Mouse (Mus musculus) midbrain, embryonic 13.5 days (tissue): ENCODE results near the gene Mettl16. TPM values are rescaled to one million over a fixed set of nuclear protein-coding genes. Genes with fewer than 3 reads are reported as not detected.

Source experiments
- ATAC-seq: fragments of 200-750 bp; cut with Nextera tagmentation; 2 replicates; pipeline ENCODE4 v1.8.0; 2017; ENCODE audit warnings: mild to moderate bottlenecking, moderate TSS enrichment, moderate library complexity
- H3K27ac ChIP-seq: fragments of 300-500 bp; sonication (generic); 2 replicates; pipeline ENCODE4 v1.5.1; 2015; ENCODE audit warnings: inconsistent platforms, mild to moderate bottlenecking, moderate library complexity
- H3K27me3 ChIP-seq: fragments of 300-500 bp; sonication (generic); 2 replicates; pipeline ENCODE4 v1.6.1; 2015; ENCODE audit warnings: mild to moderate bottlenecking, inconsistent platforms
- H3K36me3 ChIP-seq: fragments of 300-500 bp; sonication (generic); 2 replicates; pipeline ENCODE4 v1.6.1; 2015; ENCODE audit warnings: mild to moderate bottlenecking, inconsistent platforms
- H3K4me1 ChIP-seq: fragments of 300-500 bp; sonication (generic); replicated peaks from 2 replicates; pipeline ENCODE4 v1.6.1; 2015; ENCODE audit warnings: inconsistent platforms
- H3K4me2 ChIP-seq: fragments of 300-500 bp; sonication (generic); replicated peaks from 2 replicates; pipeline ENCODE4 v1.6.1; 2015; ENCODE audit warnings: moderate library complexity, mild to moderate bottlenecking, inconsistent platforms
- H3K4me3 ChIP-seq: fragments of 300-500 bp; sonication (generic); replicated peaks from 2 replicates; pipeline ENCODE4 v1.5.1; 2015; ENCODE audit warnings: mild to moderate bottlenecking, inconsistent platforms
- H3K9ac ChIP-seq: fragments of 300-500 bp; sonication (generic); replicated peaks from 2 replicates; pipeline ENCODE4 v1.6.1; 2015; ENCODE audit warnings: mild to moderate bottlenecking, inconsistent platforms
- H3K9me3 ChIP-seq: fragments of 300-500 bp; sonication (generic); 2 replicates; pipeline ENCODE4 v1.6.1; 2016; ENCODE audit warnings: mild to moderate bottlenecking, inconsistent platforms
- WGBS: fragments of 180-500 bp; shearing (Covaris S2); methylation state at CpG from one replicate; pipeline ENCODE4 v1.1.7; 2015; 5-methylcytosine and 5-hydroxymethylcytosine counted together
- polyA plus RNA-seq: library from polyadenylated mRNA; unstranded; fragments of >200 nt; fragmentation: Nextera tagmentation; extraction: Ambion mirVana; gene quantifications from 2 replicates; pipeline ENCODE4 v1.2.1, GENCODE M21; 2015

Mettl16 gene
- polyA plus RNA-seq, 1 experiment from 2014 or later: 56.4 TPM

DNA sequence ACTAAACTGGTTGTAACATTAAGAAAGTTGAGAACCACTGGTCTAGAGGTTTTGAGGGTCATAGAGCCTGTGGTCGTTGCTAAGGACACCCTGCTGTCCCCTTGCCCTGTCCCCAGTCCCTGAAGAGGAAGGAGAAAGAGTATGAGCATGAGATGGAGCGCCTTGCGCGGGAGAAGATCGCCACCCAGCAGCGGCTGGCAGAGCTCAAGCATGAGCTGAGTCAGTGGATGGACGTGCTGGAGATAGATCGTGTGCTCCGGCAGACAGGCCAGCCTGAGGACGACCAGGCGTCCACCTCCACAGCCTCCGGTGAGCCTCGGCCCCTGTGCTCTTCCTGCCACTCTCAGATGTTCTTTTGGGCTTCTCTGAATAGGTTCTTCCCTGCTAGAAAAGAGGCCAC, 71.4 kb downstream of the Mettl16 start:
- H3K4me1 ChIP-seq: peaks cover 19% of the 10 kb centered on the region
- no peak overlapping the region for H3K4me2 ChIP-seq
- ATAC-seq: no peak
- no peaks in the 10 kb centered on the region for H3K9me3 ChIP-seq
- 83% methylated on average over 13 of the region's 13 CpGs for WGBS
- no peak overlapping the region for H3K4me3 ChIP-seq
- no peaks in the 10 kb centered on the region for H3K27me3 ChIP-seq
- no peak overlapping the region for H3K9ac ChIP-seq
- H3K27ac ChIP-seq: no peak overlapping the region
- H3K36me3 ChIP-seq: peaks cover 56% of the 10 kb centered on the region

DNA sequence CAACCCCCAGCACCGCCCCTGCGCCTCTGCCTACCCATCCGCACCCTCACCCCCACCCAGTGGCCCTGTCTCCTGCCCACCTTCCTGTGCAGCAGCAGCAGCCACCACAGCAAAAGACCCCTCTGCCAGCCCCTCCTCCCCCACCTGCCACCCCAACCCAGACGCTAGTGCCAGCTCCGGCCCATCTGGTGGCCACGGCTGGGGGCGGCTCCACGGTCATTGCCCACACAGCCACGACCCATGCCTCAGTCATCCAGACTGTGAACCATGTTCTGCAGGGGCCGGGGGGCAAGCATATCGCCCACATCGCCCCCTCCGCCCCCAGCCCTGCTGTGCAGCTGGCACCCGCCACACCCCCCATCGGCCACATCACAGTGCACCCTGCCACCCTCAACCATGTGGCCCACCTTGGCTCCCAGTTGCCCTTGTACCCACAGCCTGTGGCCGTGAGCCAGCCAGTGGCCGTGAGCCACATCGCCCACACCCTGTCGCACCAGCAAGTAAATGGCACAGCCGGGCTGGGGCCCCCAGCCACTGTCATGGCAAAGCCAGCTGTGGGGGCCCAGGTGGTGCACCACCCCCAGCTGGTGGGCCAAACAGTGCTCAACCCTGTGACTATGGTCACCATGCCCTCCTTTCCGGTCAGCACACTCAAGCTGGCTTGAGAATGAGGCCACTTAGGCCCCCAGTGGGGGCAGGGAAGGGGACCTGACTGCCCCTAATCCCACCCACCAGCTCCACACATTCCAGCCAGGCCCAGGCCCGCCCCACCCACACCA, 72.2 kb downstream of the Mettl16 start:
- peaks cover 50% of the 10 kb centered on the region for H3K36me3 ChIP-seq
- no peak overlapping the region for H3K9ac ChIP-seq
- H3K4me2 ChIP-seq: no peak overlapping the region
- no peaks in the 10 kb centered on the region for H3K9me3 ChIP-seq
- no peak overlapping the region for H3K27ac ChIP-seq
- no peaks in the 10 kb centered on the region for H3K27me3 ChIP-seq
- 93% methylated on average over 22 of the region's 22 CpGs for WGBS
- no peak for ATAC-seq
- peaks cover 13% of the 10 kb centered on the region for H3K4me1 ChIP-seq
- H3K4me3 ChIP-seq: no peak overlapping the region

DNA sequence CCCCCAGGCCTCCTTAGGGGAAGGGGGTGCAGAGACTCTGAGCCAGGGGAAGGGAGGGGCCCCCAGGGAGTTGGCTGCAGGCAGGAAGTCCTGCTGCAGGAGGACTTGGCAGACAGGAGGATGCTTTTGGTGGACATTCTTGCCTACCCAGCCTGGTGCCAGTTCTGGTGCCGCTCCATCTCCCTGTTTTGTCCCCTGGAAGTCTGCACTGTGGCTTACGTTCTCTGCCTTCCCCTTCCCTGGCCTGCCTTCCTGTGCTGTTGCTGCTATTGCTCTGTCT, 72.7 kb downstream of the Mettl16 start:
- H3K36me3 ChIP-seq: peaks cover 50% of the 10 kb centered on the region
- 78% methylated on average over 2 of the region's 2 CpGs for WGBS
- no peak overlapping the region for H3K4me2 ChIP-seq
- peaks cover 16% of the 10 kb centered on the region for H3K4me1 ChIP-seq
- H3K4me3 ChIP-seq: no peak overlapping the region
- no peak for ATAC-seq
- H3K9ac ChIP-seq: no peak overlapping the region
- no peaks in the 10 kb centered on the region for H3K9me3 ChIP-seq
- no peaks in the 10 kb centered on the region for H3K27me3 ChIP-seq
- H3K27ac ChIP-seq: no peak overlapping the region

DNA sequence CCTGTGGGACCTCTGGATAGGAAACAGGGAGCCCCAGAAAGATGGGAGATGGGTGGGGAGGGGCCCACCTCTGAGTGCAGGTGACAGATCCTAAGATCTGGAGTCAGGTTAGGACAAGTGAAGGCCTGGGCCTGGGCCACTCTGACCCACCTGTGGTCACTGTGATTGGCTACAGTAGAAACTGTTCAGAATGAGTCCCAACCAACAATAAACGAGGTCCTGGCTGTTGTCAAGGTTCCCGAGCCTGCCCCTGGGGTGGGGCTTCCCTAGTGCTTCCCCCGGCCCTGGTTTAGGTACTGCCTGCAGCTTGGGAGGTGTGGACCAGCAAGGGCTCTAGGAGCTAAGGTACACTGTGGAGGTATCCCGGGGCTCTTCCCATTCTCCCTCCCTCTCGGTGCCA, 73.1 kb downstream of the Mettl16 start:
- Histone ChIP-seq H3K4me2 (no peak overlapping the region), H3K36me3 (peaks cover 50% of the 10 kb centered on the region), H3K4me3 (no peak overlapping the region), H3K9me3 (no peaks in the 10 kb centered on the region), H3K4me1 (peaks cover 16% of the 10 kb centered on the region), H3K9ac (no peak overlapping the region), H3K27me3 (no peaks in the 10 kb centered on the region), H3K27ac (no peak overlapping the region)
- WGBS: 74% methylated on average over 5 of the region's 5 CpGs
- ATAC-seq: no peak

DNA sequence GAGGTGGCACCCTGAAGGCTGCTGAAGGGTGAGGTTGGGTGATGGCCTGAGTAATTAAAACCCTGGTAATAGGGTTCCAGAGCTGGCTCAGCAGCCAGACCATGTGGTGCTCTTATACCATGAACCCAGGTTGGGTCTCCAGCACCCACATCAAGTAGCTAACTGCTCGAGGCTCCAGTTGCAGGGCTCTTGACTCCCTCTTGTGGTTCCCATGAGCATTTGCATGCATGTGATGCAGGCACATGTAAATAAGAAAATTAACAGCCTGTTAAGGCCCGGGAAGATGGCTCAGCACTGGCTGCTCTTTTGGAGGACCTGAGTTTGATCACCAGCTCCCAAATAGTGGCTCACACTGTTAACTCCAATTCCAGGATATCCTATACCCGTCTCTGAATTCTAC, 75.2 kb downstream of the Mettl16 start:
- no peak overlapping the region for H3K27ac ChIP-seq
- no peak overlapping the region for H3K4me2 ChIP-seq
- no peak for ATAC-seq
- no peak overlapping the region for H3K9ac ChIP-seq
- peaks cover 8% of the 10 kb centered on the region; the same call in 1 of the 2 replicates for H3K4me1 ChIP-seq
- no peak overlapping the region for H3K4me3 ChIP-seq
- H3K36me3 ChIP-seq: peaks cover 56% of the 10 kb centered on the region
- H3K9me3 ChIP-seq: no peaks in the 10 kb centered on the region
- WGBS: 62% methylated on average over 3 of the region's 3 CpGs
- no peaks in the 10 kb centered on the region for H3K27me3 ChIP-seq

DNA sequence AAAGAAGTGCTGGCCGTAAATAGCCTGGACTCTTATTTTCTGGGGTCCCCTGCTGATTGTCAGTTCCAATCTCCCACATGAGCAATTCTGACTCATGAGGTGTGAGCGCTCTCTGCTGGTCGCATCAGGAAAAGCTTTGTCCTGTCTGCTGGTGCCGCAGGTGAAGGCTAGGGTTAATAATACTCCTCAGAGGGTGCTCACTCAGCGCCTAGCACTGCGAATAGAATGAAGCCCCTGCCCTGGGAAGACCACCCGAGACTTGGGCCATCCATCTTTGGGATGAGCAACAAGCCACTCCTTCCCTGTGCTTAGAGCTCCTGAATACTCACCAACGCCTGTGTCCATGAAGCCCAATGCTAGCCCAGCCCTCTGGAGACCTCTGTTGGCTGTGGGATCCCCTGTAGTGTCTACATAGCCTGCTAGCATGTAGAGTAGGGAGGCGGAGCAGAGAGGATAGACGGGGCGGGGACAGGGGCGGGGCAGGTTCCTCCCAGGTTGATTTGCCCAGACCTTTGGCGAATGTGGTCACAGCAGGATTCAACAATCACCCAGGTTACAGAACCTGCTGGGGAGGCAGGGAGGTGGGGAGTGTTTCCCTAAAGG, 77.4 kb downstream of the Mettl16 start:
- ATAC-seq: peak; percentile 72
- 4% methylated on average over 13 of the region's 13 CpGs for WGBS
- peaks cover 62% of the 10 kb centered on the region for H3K36me3 ChIP-seq
- H3K4me2 ChIP-seq: no peak overlapping the region
- no peaks in the 10 kb centered on the region for H3K9me3 ChIP-seq
- H3K4me3 ChIP-seq: no peak overlapping the region
- peaks cover 8% of the 10 kb centered on the region; the same call in 1 of the 2 replicates for H3K4me1 ChIP-seq
- no peaks in the 10 kb centered on the region for H3K27me3 ChIP-seq
- H3K27ac ChIP-seq: no peak overlapping the region
- no peak overlapping the region for H3K9ac ChIP-seq

DNA sequence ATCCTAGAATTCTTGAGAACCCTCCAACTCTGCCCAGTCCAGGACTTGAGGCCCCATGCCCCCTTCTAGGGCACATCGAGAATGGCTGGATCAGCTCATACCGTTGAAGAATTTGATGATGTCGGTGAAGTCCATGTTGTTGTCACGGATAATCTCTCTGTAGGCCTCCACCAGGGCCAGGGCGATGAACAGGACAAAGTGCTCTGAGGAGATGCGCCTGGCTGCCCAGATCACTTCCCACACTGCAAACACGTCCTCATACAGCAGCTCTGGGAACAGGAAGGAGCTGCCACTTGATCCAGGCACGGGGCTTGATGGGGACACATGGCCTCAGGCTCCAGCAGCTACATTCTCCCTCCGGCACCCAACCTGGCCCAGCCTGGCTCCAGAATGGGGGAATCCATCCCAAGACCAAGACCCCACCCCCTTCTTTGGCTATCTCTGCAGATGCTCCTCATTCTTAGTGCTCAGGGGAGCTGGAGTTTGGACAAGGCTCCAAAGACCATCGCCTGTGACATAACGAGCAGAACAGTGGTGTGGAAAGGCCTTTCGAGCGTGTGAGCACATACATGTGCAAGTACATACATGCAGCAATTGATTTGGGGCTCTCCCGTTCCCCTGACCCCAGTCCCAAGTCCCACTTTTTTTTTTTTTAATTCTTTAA, 80.5 kb downstream of the Mettl16 start:
- Histone ChIP-seq H3K9ac (no peak overlapping the region), H3K9me3 (no peaks in the 10 kb centered on the region), H3K4me3 (no peak overlapping the region), H3K4me2 (no peak overlapping the region), H3K27ac (no peak overlapping the region), H3K4me1 (peaks cover 8% of the 10 kb centered on the region; the same call in 1 of the 2 replicates), H3K27me3 (no peaks in the 10 kb centered on the region), H3K36me3 (peaks cover 52% of the 10 kb centered on the region)
- 87% methylated on average over 14 of the region's 14 CpGs for WGBS
- ATAC-seq: no peak

DNA sequence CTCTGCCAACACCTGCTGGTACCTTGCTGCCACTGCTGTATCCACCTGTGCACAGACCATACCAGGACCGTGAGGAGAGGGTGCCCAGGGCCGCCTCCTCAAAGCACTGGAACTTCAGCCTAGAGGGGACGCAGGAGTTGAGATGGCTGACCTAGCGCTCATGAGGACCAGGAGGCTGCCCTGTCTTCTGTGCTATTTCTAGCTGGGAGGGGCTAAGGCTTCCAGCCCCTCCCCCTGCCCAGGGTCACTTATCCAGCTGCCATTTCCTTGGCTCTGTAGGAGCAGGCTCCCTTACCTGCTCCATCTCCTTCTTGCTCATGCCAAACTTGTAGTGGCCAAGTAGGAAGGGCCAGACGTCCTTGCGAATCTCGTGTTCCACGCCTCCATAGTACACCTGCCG, 87.1 kb downstream of the Mettl16 start:
- Histone ChIP-seq H3K9ac (no peak overlapping the region), H3K27me3 (no peaks in the 10 kb centered on the region), H3K4me2 (no peak overlapping the region), H3K9me3 (no peaks in the 10 kb centered on the region), H3K4me1 (no peaks in the 10 kb centered on the region), H3K27ac (no peak overlapping the region), H3K4me3 (no peak overlapping the region), H3K36me3 (peaks cover 71% of the 10 kb centered on the region)
- 86% methylated on average over 9 of the region's 9 CpGs for WGBS
- ATAC-seq: no peak

DNA sequence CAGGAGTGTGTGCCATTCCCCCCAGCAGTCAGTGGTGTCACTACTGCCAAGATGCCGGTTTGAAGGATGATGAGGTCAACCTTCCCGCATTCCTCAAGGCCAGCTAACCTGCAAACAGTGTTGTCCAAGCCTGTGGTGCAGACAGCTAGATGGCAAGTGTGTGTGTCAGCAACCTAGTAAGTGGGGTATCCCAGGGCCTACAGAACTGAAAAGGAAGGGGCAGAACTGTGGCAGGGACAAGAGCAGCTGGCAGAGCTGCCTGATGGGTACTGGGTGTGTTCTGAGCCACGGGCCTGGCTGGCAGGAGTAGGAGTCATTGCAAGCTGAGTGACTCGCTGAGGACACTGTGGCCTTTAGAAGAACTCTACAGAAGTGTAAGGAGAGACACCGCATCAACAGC, 91.5 kb downstream of the Mettl16 start:
- ATAC-seq: no peak
- Histone ChIP-seq H3K27ac (no peak overlapping the region), H3K4me1 (no peaks in the 10 kb centered on the region), H3K9ac (no peak overlapping the region), H3K9me3 (no peaks in the 10 kb centered on the region), H3K4me2 (no peak overlapping the region), H3K4me3 (no peak overlapping the region), H3K36me3 (peaks cover 87% of the 10 kb centered on the region), H3K27me3 (no peaks in the 10 kb centered on the region)
- 87% methylated on average over 5 of the region's 5 CpGs for WGBS

DNA sequence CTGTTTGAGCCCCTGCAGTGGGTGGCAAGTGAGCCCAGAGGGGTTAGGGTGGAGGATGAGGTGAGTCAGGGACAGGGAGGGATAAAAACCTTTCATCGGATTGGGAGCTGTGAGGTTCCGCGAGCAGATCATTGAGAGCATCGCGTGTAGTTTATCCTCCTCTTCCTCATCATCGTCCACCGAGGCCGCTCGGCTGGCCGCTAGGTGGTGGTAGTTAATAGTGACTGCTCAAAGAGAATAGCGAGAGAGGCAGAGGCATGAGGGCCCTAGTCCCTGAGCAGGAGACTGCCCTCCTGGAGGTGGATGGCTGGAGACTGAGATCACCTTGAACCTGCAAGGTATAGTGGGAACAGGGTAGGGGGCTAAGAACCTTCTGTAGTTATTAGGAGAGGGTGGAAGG, 92.8 kb downstream of the Mettl16 start:
- ATAC-seq: 0 out of 2 replicates have a peak, but pooled peaks have one; percentile 49
- Histone ChIP-seq H3K4me3 (no peak overlapping the region), H3K36me3 (peaks cover 88% of the 10 kb centered on the region), H3K9ac (no peak overlapping the region), H3K4me1 (no peaks in the 10 kb centered on the region), H3K27me3 (no peaks in the 10 kb centered on the region), H3K4me2 (no peak overlapping the region), H3K27ac (no peak overlapping the region), H3K9me3 (no peaks in the 10 kb centered on the region)
- 31% methylated on average over 11 of the region's 11 CpGs for WGBS

DNA sequence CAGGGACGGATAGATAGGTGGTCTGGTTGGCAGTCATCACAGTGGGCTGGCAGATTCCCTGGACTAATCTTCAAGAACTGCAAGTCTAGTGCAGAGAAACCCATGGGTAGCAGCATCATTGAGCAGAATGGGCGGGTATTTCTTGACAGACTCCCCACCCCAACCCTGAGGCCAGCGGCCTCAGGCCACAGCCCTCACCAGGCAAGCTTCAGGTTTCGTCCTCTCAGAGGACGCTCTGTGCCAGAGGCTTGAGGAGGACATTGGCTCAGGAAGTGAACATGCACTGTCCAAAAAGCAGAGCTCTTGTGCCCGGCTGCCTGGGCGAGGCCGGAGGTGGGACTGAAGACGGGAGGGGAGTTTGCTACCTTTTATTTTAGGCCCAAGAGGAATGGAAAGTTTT, 93.8 kb downstream of the Mettl16 start:
- Histone ChIP-seq H3K36me3 (peaks cover 86% of the 10 kb centered on the region), H3K4me2 (no peak overlapping the region), H3K4me1 (peaks cover 6% of the 10 kb centered on the region), H3K4me3 (no peak overlapping the region), H3K27me3 (no peaks in the 10 kb centered on the region), H3K9ac (no peak overlapping the region), H3K27ac (no peak overlapping the region), H3K9me3 (no peaks in the 10 kb centered on the region)
- 89% methylated on average over 9 of the region's 9 CpGs for WGBS
- no peak for ATAC-seq

DNA sequence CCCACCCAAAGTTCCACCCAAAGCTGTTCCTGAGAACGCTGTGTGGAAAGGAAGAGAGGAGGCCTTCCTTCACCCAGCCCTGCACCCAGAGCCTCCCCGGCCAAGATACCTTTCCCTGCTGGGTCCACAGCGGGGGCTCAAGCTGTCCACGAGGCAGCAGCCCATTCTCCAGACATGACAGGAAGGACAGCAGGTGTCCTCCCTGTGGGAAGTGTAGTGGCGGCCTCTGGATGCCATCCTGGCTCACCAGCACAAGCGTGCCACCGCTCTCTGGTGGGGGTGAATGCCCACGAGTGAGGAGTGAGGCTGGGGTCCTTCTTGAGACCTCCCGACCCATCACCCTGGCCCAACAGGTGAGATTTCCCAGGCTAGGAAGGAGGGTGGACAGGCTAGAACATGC, 94.6 kb downstream of the Mettl16 start:
- H3K4me1 ChIP-seq: peaks cover 15% of the 10 kb centered on the region
- H3K27ac ChIP-seq: no peak overlapping the region
- 89% methylated on average over 9 of the region's 9 CpGs for WGBS
- peaks cover 77% of the 10 kb centered on the region for H3K36me3 ChIP-seq
- ATAC-seq: no peak
- H3K9ac ChIP-seq: no peak overlapping the region
- no peaks in the 10 kb centered on the region for H3K9me3 ChIP-seq
- no peaks in the 10 kb centered on the region for H3K27me3 ChIP-seq
- H3K4me2 ChIP-seq: no peak overlapping the region
- no peak overlapping the region for H3K4me3 ChIP-seq
